Mouse (Mus musculus): ENCODE measurements at regions not wholly inside any gene's neighbourhood (a gene's known extent, or its start where the extent isn't known, plus 50 kb on each side); places are given as distances from the start of the nearest gene placed in this dataset.

GRCm38 (mm10) chr1:13858371-13859018, 2234.6 kb downstream of the 4930444P10Rik start:
- Histone ChIP-seq H3K4me3 (replicated peaks; ENCODE audit: low read length) (no peak overlapping the region), H3K36me3 (ENCODE audit: control insufficient read depth, insufficient read depth, low read length) (no peaks in the 10 kb centered on the region), H3K9me3 (ENCODE audit: control insufficient read depth, low read length) (no peaks in the 10 kb centered on the region), H3K4me2 (replicated peaks; ENCODE audit: low read depth, low read length, severe bottlenecking) (no peak overlapping the region), H3K4me1 (ENCODE audit: control insufficient read depth, insufficient read depth, low read length) (peaks cover 23% of the 10 kb centered on the region), H3K27me3 (ENCODE audit: control insufficient read depth, insufficient read depth, low read length) (no peaks in the 10 kb centered on the region), H3K27ac (replicated peaks; ENCODE audit: low read depth, low read length) (no peak overlapping the region), H3K9ac (ENCODE audit: low read depth, low read length, severe bottlenecking) (no peak overlapping the region)
- no peak for TF ChIP-seq POLR2A (IDR thresholded peaks at IDR 0.05; ENCODE audit: borderline replicate concordance, extremely low read depth, insufficient read depth, insufficient read length)
- 22% methylated on average over 6 of the region's 6 CpGs for WGBS
- ATAC-seq (ENCODE audit: low FRiP score, low read depth) (no peak), DNase-seq (ENCODE audit: low spot score) (no peak)

GRCm38 (mm10) chr1:13856998-13857397, 2236.1 kb downstream of the 4930444P10Rik start:
- H3K4me3 ChIP-seq (replicated peaks; ENCODE audit: low read length) = no peak overlapping the region
- no peaks in the 10 kb centered on the region for H3K9me3 ChIP-seq (ENCODE audit: control insufficient read depth, low read length)
- DNase-seq (ENCODE audit: low spot score) = no peak
- H3K9ac ChIP-seq (ENCODE audit: low read depth, low read length, severe bottlenecking) = no peak overlapping the region
- H3K4me1 ChIP-seq (ENCODE audit: control insufficient read depth, insufficient read depth, low read length) = peaks cover 23% of the 10 kb centered on the region
- H3K27me3 ChIP-seq (ENCODE audit: control insufficient read depth, insufficient read depth, low read length) = no peaks in the 10 kb centered on the region
- H3K36me3 ChIP-seq (ENCODE audit: control insufficient read depth, insufficient read depth, low read length) = no peaks in the 10 kb centered on the region
- no peak for ATAC-seq (ENCODE audit: low FRiP score, low read depth)
- no peak overlapping the region for H3K27ac ChIP-seq (replicated peaks; ENCODE audit: low read depth, low read length)
- 69% methylated on average over 2 of the region's 2 CpGs for WGBS
- H3K4me2 ChIP-seq (replicated peaks; ENCODE audit: low read depth, low read length, severe bottlenecking) = no peak overlapping the region
- TF ChIP-seq POLR2A (IDR thresholded peaks at IDR 0.05; ENCODE audit: borderline replicate concordance, extremely low read depth, insufficient read depth, insufficient read length) = no peak

DNA sequence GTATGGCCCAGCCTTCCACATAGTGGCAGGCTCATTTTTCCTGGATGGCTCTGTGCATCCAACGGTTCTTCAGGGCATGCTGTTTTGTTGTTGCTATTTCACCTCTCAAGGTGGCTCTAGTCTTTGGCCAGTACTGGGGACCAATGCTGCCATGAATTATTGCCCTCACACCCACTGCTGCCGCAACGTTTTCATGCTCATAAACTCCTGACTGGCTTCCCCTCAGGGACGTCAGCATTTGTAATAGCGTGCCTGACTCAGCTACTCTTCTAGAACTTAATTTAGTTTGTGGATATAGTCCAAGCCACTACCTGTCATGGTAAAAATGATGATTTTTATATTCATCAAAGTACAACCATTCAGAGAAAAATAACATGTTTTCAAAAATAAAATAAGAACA, 2242.0 kb downstream of the 4930444P10Rik start:
- ATAC-seq (ENCODE audit: low FRiP score, low read depth) = no peak
- no peak overlapping the region for H3K4me2 ChIP-seq (replicated peaks; ENCODE audit: low read depth, low read length, severe bottlenecking)
- no peaks in the 10 kb centered on the region for H3K9me3 ChIP-seq (ENCODE audit: control insufficient read depth, low read length)
- no peak overlapping the region for H3K4me3 ChIP-seq (replicated peaks; ENCODE audit: low read length)
- no peaks in the 10 kb centered on the region for H3K27me3 ChIP-seq (ENCODE audit: control insufficient read depth, insufficient read depth, low read length)
- H3K4me1 ChIP-seq (ENCODE audit: control insufficient read depth, insufficient read depth, low read length) = no peaks in the 10 kb centered on the region; the same call in 1 of the 2 replicates
- no peak for DNase-seq (ENCODE audit: low spot score)
- 25% methylated on average over 5 of the region's 5 CpGs for WGBS
- TF ChIP-seq POLR2A (IDR thresholded peaks at IDR 0.05; ENCODE audit: borderline replicate concordance, extremely low read depth, insufficient read depth, insufficient read length) = no peak
- no peak overlapping the region for H3K27ac ChIP-seq (replicated peaks; ENCODE audit: low read depth, low read length)
- H3K36me3 ChIP-seq (ENCODE audit: control insufficient read depth, insufficient read depth, low read length) = no peaks in the 10 kb centered on the region
- no peak overlapping the region for H3K9ac ChIP-seq (ENCODE audit: low read depth, low read length, severe bottlenecking)

DNA sequence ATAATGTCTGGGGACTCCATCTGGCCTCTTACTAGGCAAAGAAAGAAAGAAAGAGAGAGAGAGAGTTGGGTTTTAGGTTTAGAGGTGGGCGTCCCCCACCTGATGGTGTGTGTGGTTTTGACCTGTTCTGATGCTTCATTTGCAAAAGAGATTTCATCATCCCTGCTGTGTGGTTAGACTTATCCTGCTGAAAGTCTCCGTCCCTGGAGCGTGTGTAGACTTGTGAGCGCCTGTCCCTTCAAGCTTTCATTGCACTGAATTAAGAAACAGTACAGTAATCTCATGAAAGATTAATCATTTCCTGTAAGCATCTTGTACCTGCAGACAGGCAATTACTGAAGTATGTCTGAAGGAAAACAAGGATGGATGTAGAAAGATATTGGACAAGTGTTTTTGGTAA, 2244.1 kb downstream of the 4930444P10Rik start:
- Histone ChIP-seq H3K27ac (replicated peaks; ENCODE audit: low read depth, low read length) (no peak overlapping the region), H3K4me2 (replicated peaks; ENCODE audit: low read depth, low read length, severe bottlenecking) (no peak overlapping the region), H3K27me3 (ENCODE audit: control insufficient read depth, insufficient read depth, low read length) (no peaks in the 10 kb centered on the region), H3K36me3 (ENCODE audit: control insufficient read depth, insufficient read depth, low read length) (no peaks in the 10 kb centered on the region), H3K9ac (ENCODE audit: low read depth, low read length, severe bottlenecking) (no peak overlapping the region), H3K4me1 (ENCODE audit: control insufficient read depth, insufficient read depth, low read length) (no peaks in the 10 kb centered on the region; the same call in 1 of the 2 replicates), H3K4me3 (replicated peaks; ENCODE audit: low read length) (no peak overlapping the region), H3K9me3 (ENCODE audit: control insufficient read depth, low read length) (no peaks in the 10 kb centered on the region)
- DNase-seq (ENCODE audit: low spot score) (no peak), ATAC-seq (ENCODE audit: low FRiP score, low read depth) (no peak)
- TF ChIP-seq POLR2A (IDR thresholded peaks at IDR 0.05; ENCODE audit: borderline replicate concordance, extremely low read depth, insufficient read depth, insufficient read length) = no peak
- whole genome bisulfite sequencing = 64% methylated on average over 4 of the region's 4 CpGs

GRCm38 (mm10) chr1:13846336-13846865, 2246.7 kb downstream of the 4930444P10Rik start:
- WGBS = 52% methylated on average over 15 of the region's 15 CpGs
- no peak for TF ChIP-seq POLR2A (IDR thresholded peaks at IDR 0.05; ENCODE audit: borderline replicate concordance, extremely low read depth, insufficient read depth, insufficient read length)
- no peak for ATAC-seq (ENCODE audit: low FRiP score, low read depth)
- Histone ChIP-seq H3K4me3 (replicated peaks; ENCODE audit: low read length) (no peak overlapping the region), H3K27ac (replicated peaks; ENCODE audit: low read depth, low read length) (no peak overlapping the region), H3K9me3 (ENCODE audit: control insufficient read depth, low read length) (no peaks in the 10 kb centered on the region), H3K36me3 (ENCODE audit: control insufficient read depth, insufficient read depth, low read length) (no peaks in the 10 kb centered on the region), H3K9ac (ENCODE audit: low read depth, low read length, severe bottlenecking) (no peak overlapping the region), H3K4me2 (replicated peaks; ENCODE audit: low read depth, low read length, severe bottlenecking) (no peak overlapping the region), H3K4me1 (ENCODE audit: control insufficient read depth, insufficient read depth, low read length) (no peaks in the 10 kb centered on the region; the same call in 1 of the 2 replicates), H3K27me3 (ENCODE audit: control insufficient read depth, insufficient read depth, low read length) (no peaks in the 10 kb centered on the region)
- no peak for DNase-seq (ENCODE audit: low spot score)

All from limb, embryonic 14.5 days (tissue).